Mouse (Mus musculus) lung, postnatal 0 days (tissue): Measurements from ENCODE around the gene Cercam.

ENCODE experiments used
- CTCF ChIP-seq: IDR thresholded peaks from 2 replicates; pipeline ENCODE4 v1.5.1; 2016; ENCODE audit warnings: antibody characterized with exemption, mild to moderate bottlenecking
- EP300 ChIP-seq: IDR thresholded peaks from 2 replicates; pipeline ENCODE4 v1.6.1; 2016; ENCODE audit warnings: antibody characterized with exemption, mild to moderate bottlenecking, control low read depth

- TF ChIP-seq CTCF (no peak), EP300 (no peak)
Observed at GRCm38 (mm10) chr2:29853736-29854135, 15.2 kb upstream of the Cercam start.
